Mouse (Mus musculus): ENCODE results near the gene 4933402D24Rik. TPM values are rescaled to one million over a fixed set of nuclear protein-coding genes. Genes with fewer than 3 reads are reported as not detected.

4933402D24Rik gene
- polyA plus RNA-seq (2011; ENCODE audit: insufficient read depth, insufficient read length, low read depth, missing spikeins): not detected in 2 replicates

DNA sequence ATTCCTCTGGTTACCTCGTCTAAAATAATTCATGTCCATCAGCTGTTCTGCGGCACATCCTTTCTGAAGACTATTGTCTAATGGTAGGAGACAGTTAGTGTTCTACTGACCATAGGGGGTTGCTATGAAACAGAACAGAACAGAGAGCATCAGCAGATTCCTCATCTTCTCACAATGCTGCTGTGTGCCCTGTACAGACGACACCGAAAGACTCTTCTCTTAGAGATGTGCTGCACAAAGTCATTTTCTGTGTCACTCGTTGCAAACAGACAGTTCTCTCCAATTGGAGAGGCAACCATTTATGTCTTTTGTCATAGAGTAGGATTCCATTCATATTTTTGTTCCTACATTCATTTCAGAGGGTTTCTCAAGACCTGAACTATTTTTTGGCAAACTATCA is at the start of gene 4933402D24Rik:
Gene 4933402D24Rik, minus strand, starts transcription at position 101 of the 400 bp plus-strand sequence.
- no peaks in the 10 kb centered on the region for H3K27me3 ChIP-seq (ENCODE audit: control insufficient read depth, insufficient read depth, low read length, poor library complexity, severe bottlenecking)
- no peak for TF ChIP-seq EP300 (IDR thresholded peaks at IDR 0.05; ENCODE audit: insufficient read depth, low read depth, low read length)
- no peak for TF ChIP-seq CTCF (IDR thresholded peaks at IDR 0.05; ENCODE audit: low read depth, low read length)
- TF ChIP-seq POLR2A (IDR thresholded peaks at IDR 0.05; ENCODE audit: insufficient read depth, low read length): no peak
- H3K4me3 ChIP-seq (ENCODE audit: low read depth, low read length): no peak within 1 kb of the TSS
- no peaks in the 10 kb centered on the region for H3K36me3 ChIP-seq (ENCODE audit: control insufficient read depth, insufficient read depth, low read length, poor library complexity, severe bottlenecking)
- H3K27ac ChIP-seq (ENCODE audit: insufficient read depth, low read length): no peak within 1 kb of the TSS
- no peaks in the 10 kb centered on the region for H3K9me3 ChIP-seq (replicated peaks; ENCODE audit: control insufficient read depth, insufficient read depth, low read length, poor library complexity, severe bottlenecking)
- H3K9ac ChIP-seq (ENCODE audit: low read depth, poor library complexity, severe bottlenecking): no peak within 1 kb of the TSS
- no peaks in the 10 kb centered on the region for H3K4me1 ChIP-seq (ENCODE audit: control insufficient read depth, insufficient read depth, low read length)

- no peak overlapping the region for H3K27ac ChIP-seq (ENCODE audit: insufficient read depth, low read length)
- H3K9me3 ChIP-seq (replicated peaks; ENCODE audit: control insufficient read depth, insufficient read depth, low read length, poor library complexity, severe bottlenecking): no peaks in the 10 kb centered on the region
- no peaks in the 10 kb centered on the region for H3K36me3 ChIP-seq (ENCODE audit: control insufficient read depth, insufficient read depth, low read length, poor library complexity, severe bottlenecking)
- no peaks in the 10 kb centered on the region for H3K27me3 ChIP-seq (ENCODE audit: control insufficient read depth, insufficient read depth, low read length, poor library complexity, severe bottlenecking)
- TF ChIP-seq POLR2A (IDR thresholded peaks at IDR 0.05; ENCODE audit: insufficient read depth, low read length) (no peak), CTCF (IDR thresholded peaks at IDR 0.05; ENCODE audit: low read depth, low read length) (no peak), EP300 (IDR thresholded peaks at IDR 0.05; ENCODE audit: insufficient read depth, low read depth, low read length) (no peak)
- H3K9ac ChIP-seq (ENCODE audit: low read depth, poor library complexity, severe bottlenecking): no peak overlapping the region
- H3K4me3 ChIP-seq (ENCODE audit: low read depth, low read length): no peak overlapping the region
- H3K4me1 ChIP-seq (ENCODE audit: control insufficient read depth, insufficient read depth, low read length): no peaks in the 10 kb centered on the region
Measured at GRCm38 (mm10) chr1:63808584-63808983, 39.5 kb upstream of the 4933402D24Rik start.

DNA sequence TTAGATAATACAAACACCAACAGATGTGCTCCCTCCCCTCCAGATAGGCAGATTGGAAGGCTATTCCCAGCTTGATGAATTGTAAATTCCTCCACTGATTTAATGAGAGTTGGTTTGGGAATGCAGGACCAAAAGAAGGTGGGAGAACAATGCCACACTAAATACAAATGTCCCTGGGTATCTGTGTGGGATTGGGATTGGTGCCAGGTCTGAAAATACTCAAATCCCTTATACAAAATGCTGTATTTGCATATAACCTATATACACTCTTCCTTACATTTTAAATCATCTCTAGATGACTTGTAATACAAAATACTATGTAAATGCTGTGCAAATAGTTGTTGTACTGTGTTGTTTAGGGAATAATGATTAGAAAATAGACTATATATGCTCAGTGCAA is 36.0 kb upstream of the 4933402D24Rik start:
- Histone ChIP-seq H3K9me3 (replicated peaks; ENCODE audit: control insufficient read depth, insufficient read depth, low read length, poor library complexity, severe bottlenecking) (no peaks in the 10 kb centered on the region), H3K36me3 (ENCODE audit: control insufficient read depth, insufficient read depth, low read length, poor library complexity, severe bottlenecking) (no peaks in the 10 kb centered on the region), H3K4me3 (ENCODE audit: low read depth, low read length) (no peak overlapping the region), H3K27ac (ENCODE audit: insufficient read depth, low read length) (no peak overlapping the region), H3K9ac (ENCODE audit: low read depth, poor library complexity, severe bottlenecking) (no peak overlapping the region), H3K4me1 (ENCODE audit: control insufficient read depth, insufficient read depth, low read length) (no peaks in the 10 kb centered on the region), H3K27me3 (ENCODE audit: control insufficient read depth, insufficient read depth, low read length, poor library complexity, severe bottlenecking) (no peaks in the 10 kb centered on the region)
- TF ChIP-seq CTCF (IDR thresholded peaks at IDR 0.05; ENCODE audit: low read depth, low read length) (no peak), POLR2A (IDR thresholded peaks at IDR 0.05; ENCODE audit: insufficient read depth, low read length) (no peak), EP300 (IDR thresholded peaks at IDR 0.05; ENCODE audit: insufficient read depth, low read depth, low read length) (no peak)

GRCm38 (mm10) chr1:63794326-63794725 is 25.3 kb upstream of the 4933402D24Rik start:
- Histone ChIP-seq H3K9me3 (replicated peaks; ENCODE audit: control insufficient read depth, insufficient read depth, low read length, poor library complexity, severe bottlenecking) (no peaks in the 10 kb centered on the region), H3K27ac (ENCODE audit: insufficient read depth, low read length) (no peak overlapping the region), H3K9ac (ENCODE audit: low read depth, poor library complexity, severe bottlenecking) (no peak overlapping the region), H3K4me1 (ENCODE audit: control insufficient read depth, insufficient read depth, low read length) (no peaks in the 10 kb centered on the region), H3K4me3 (ENCODE audit: low read depth, low read length) (no peak overlapping the region), H3K27me3 (ENCODE audit: control insufficient read depth, insufficient read depth, low read length, poor library complexity, severe bottlenecking) (no peaks in the 10 kb centered on the region), H3K36me3 (ENCODE audit: control insufficient read depth, insufficient read depth, low read length, poor library complexity, severe bottlenecking) (no peaks in the 10 kb centered on the region)
- TF ChIP-seq CTCF (IDR thresholded peaks at IDR 0.05; ENCODE audit: low read depth, low read length): no peak
- no peak for TF ChIP-seq EP300 (IDR thresholded peaks at IDR 0.05; ENCODE audit: insufficient read depth, low read depth, low read length)
- TF ChIP-seq POLR2A (IDR thresholded peaks at IDR 0.05; ENCODE audit: insufficient read depth, low read length): no peak

- no peak overlapping the region for H3K9ac ChIP-seq (ENCODE audit: low read depth, poor library complexity, severe bottlenecking)
- no peak overlapping the region for H3K4me3 ChIP-seq (ENCODE audit: low read depth, low read length)
- H3K27me3 ChIP-seq (ENCODE audit: control insufficient read depth, insufficient read depth, low read length, poor library complexity, severe bottlenecking): no peaks in the 10 kb centered on the region
- TF ChIP-seq EP300 (IDR thresholded peaks at IDR 0.05; ENCODE audit: insufficient read depth, low read depth, low read length): no peak
- no peaks in the 10 kb centered on the region for H3K4me1 ChIP-seq (ENCODE audit: control insufficient read depth, insufficient read depth, low read length)
- no peaks in the 10 kb centered on the region for H3K9me3 ChIP-seq (replicated peaks; ENCODE audit: control insufficient read depth, insufficient read depth, low read length, poor library complexity, severe bottlenecking)
- H3K36me3 ChIP-seq (ENCODE audit: control insufficient read depth, insufficient read depth, low read length, poor library complexity, severe bottlenecking): no peaks in the 10 kb centered on the region
- no peak overlapping the region for H3K27ac ChIP-seq (ENCODE audit: insufficient read depth, low read length)
Measured at GRCm38 (mm10) chr1:63776902-63777630, 8.0 kb upstream of the 4933402D24Rik start.

DNA sequence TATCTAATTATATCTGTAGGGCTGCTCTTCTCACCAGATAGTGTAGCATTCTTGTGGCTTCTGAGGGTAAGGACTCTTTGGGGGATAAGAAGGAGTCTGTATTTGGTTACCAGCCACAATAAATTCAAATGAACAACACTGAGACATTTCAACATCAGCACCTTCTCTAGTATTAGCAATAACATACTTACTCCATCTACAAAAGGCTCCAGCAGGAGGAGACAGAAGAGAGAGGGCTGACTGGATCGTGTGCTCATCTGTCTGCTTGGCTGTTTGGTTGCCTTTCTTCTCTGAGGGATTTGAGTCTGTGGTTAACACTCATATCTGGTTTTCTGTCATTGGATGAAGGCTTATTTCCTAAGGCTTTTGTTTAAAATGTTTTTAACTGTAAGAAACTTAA is 7.3 kb upstream of the 4933402D24Rik start:
- Histone ChIP-seq H3K4me1 (ENCODE audit: control insufficient read depth, insufficient read depth, low read length) (no peaks in the 10 kb centered on the region), H3K27me3 (ENCODE audit: control insufficient read depth, insufficient read depth, low read length, poor library complexity, severe bottlenecking) (no peaks in the 10 kb centered on the region), H3K36me3 (ENCODE audit: control insufficient read depth, insufficient read depth, low read length, poor library complexity, severe bottlenecking) (no peaks in the 10 kb centered on the region), H3K9me3 (replicated peaks; ENCODE audit: control insufficient read depth, insufficient read depth, low read length, poor library complexity, severe bottlenecking) (no peaks in the 10 kb centered on the region), H3K9ac (ENCODE audit: low read depth, poor library complexity, severe bottlenecking) (no peak overlapping the region), H3K27ac (ENCODE audit: insufficient read depth, low read length) (no peak overlapping the region), H3K4me3 (ENCODE audit: low read depth, low read length) (no peak overlapping the region)
- TF ChIP-seq POLR2A (IDR thresholded peaks at IDR 0.05; ENCODE audit: insufficient read depth, low read length) (no peak), EP300 (IDR thresholded peaks at IDR 0.05; ENCODE audit: insufficient read depth, low read depth, low read length) (no peak), CTCF (IDR thresholded peaks at IDR 0.05; ENCODE audit: low read depth, low read length) (no peak)

Data from ES-Bruce4 (cell line).